Mouse (Mus musculus): ENCODE measurements around the gene Slfn8. TPM values are rescaled to one million over a fixed set of nuclear protein-coding genes. Genes with fewer than 3 reads are reported as not detected.
"Not testable (repeated sequence)": the region's sequence is repeated elsewhere in the genome, so short reads cannot be mapped to it uniquely, and the experiment has no call there.

Gene Slfn8
- total RNA-seq, 4 experiments from 2014 or later: 0.43 to 0.76 (median 0.67) TPM

DNA sequence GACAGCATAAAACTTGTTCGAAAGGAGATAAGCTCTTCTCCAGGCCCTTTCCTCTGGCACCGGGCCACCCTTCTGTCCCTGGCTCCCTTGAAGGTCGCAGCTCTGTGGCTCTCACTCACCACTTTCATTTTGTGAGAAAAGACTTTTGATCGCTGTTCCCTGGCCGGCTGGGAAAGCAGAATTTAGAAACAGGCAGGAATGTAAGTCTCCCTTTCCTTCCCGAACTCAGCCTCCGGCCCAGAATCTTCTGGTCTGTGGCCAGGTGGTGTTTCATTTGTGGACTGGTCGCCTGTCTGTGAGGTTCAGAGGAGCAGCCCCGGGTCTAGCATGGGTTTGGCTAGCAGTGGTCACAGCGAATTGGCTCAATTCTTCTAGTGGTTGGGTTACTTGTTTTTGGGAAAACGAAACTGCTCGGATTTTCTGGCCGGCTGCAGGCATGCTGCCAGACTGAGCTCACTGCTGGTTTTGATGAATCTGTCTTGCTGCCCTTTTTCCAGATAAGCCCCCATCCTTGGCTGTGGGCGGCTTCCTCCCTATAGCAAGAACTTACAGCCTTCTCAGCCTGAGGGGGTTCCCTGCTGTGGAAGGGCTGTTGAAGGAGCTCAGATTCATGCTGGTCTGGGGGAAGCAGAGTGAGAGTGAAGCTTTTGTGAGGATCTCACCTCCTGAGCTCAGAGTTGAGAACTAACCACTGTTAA lies 29.0 kb downstream of the Slfn8 start, which contains the start of gene Slfn9:
TSS of gene Slfn9 (minus strand) at position 362 of the 698 bp plus-strand sequence.
- DNase-seq (ENCODE audit: low spot score): peak; percentile 50

DNA sequence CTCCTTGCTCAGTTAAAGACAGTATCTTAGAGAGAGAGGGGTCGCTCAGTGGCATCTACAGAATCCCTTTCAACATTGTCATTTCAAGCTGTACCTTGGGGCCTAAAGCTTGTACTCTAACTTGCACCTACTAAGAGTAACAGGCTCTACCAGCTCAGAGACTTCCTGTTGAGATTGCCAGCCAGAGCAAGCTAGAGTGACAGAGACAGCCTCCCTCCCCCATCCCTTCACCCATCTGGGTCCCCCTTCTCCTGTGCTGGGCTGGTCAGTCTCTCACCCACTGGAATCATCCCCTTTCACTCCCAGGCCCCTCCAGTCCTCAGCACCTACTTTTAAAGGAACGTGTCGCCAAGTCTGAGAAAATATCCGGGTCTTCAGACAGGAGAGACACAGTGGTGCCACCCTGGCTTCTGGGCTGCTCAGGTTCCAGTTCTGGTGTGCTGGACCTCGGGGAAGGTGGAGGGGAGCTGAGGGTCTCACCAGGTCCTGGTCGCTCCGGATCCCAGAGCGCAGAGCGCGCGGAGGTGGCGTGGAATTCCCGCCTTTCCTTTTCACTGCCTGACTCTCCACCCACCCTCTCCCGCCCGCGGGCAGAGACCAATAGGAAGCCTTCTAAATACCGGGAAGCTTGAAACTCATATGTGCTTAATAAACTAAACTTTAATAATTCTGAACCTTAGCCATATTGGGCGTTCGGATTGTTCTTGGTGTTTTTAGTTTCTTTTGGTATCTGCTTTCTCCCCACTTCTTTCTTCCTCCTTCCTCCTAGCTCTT lies 29.8 kb downstream of the Slfn8 start:
- DNase-seq (ENCODE audit: low spot score): peak; percentile 32

DNA sequence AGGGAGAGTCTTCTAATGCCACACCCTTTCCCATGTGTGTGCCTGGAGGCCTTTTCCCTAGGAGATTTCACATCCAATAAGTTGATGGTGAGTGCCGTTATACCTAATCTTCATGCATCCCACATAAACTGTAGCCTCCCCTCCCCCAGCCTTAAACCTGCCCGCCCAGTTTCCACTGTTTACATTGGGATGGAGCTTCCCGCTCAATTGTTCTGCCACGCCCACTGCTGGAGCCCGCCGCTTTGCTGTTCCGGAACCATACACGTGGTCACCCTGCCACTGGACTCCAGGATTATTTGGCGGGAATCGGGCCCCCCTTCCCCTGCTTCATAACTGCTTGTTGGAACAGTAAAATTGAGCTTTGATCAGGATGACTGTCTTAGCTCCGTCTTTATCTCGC lies 31.3 kb downstream of the Slfn8 start:
- DNase-seq (ENCODE audit: low spot score): no peak

DNA sequence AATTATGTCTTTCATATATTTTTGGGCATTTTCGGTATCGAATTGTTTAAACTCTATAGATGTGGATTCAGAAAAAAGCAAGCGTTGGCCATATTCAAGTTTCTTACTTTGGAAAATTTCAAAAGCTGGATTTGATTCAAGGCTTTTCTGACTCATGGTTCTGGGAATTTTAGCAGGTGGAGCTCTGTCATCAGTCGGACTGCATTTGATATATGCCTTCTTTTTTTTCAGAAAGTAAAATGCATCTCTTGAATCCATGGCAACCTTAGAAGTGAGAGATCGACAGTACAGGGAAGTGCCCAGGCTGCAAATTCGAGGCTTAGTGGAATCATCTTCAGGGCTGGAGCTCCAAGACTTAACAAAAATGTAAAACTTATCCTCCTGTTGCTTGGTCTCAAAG lies 33.0 kb downstream of the Slfn8 start:
- no peak for DNase-seq (ENCODE audit: low spot score)

DNA sequence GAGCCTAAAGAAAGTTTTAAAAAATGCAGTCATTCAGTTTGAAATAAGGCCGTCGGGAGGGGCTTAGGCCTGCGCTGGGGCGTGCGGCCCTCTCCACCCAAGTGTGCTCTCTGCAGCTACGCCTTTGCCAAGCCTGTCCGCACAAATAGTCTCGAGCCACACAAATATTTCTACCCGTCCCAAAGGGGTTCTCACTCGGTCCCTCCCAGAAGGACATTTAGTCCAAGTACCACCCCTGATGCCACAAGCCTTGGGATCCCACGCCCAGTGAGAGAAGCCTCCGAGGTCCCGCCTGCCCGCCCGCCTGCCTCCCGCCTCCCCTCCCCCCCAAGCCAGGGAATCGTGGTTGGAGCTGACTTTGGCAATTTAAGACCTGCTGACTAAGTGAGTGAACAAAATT lies 37.4 kb downstream of the Slfn8 start:
- no peak for DNase-seq (ENCODE audit: low spot score)

DNA sequence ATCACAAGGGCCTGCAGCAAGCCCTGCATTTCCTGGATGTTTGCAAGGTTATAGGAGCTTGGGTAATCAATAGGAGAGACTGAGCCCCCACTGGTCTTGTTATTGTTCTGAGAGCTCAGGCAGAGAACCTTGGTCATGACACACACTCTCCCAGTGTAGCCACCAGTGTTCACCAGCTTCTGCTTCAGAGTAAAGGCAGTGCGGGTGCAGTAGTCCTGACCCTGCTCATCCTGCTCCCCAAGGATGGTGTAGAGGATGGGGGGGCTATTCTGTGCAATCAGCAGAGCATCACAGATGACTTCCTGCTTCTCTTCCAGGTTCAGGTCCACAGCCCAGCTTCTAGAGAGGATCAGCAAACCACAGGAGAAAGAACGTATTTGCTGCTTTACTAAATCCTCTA lies 38.2 kb downstream of the Slfn8 start:
- not testable (repeated sequence) for DNase-seq (ENCODE audit: low spot score)

DNA sequence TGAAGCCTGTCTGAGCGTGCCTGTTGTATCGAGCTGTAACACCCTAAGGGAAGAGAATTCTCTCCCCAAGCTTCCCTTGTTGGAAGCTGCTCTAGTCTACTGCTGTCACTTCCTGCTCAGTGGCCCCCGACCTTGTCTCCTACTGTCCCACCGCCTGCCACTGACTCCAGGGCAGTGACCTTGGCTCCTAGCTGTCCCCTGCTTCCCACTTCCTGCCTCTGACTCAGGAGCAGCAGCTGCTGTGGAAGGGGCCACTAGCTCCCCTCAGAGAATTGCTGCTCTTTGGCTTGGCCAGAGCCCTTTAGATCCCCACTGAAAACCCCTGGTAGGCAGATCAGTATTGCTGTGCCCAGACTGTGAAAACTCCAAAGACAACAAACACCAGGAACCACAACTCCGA lies 46.7 kb downstream of the Slfn8 start:
- no peak for DNase-seq (ENCODE audit: low spot score)

DNA sequence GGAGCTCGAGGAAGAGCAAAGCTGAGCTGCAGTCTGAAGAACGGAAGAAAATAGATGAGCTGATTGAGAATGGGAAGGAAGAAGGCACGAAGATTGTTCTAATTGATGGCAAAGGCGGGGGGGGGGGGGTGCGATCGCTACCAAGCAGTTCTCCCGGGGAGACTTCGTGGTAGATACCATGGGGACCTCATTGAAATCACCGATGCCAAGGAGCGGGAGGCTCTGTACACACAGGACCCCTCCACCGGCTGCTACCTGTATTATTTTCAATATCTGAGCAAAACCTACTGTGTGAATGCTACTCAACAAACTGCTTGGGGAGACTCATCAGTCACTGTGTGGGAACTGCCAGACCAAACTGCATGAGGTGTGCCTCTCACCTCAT lies 49.0 kb downstream of the Slfn8 start:
- no peak for DNase-seq (ENCODE audit: low spot score)

DNA sequence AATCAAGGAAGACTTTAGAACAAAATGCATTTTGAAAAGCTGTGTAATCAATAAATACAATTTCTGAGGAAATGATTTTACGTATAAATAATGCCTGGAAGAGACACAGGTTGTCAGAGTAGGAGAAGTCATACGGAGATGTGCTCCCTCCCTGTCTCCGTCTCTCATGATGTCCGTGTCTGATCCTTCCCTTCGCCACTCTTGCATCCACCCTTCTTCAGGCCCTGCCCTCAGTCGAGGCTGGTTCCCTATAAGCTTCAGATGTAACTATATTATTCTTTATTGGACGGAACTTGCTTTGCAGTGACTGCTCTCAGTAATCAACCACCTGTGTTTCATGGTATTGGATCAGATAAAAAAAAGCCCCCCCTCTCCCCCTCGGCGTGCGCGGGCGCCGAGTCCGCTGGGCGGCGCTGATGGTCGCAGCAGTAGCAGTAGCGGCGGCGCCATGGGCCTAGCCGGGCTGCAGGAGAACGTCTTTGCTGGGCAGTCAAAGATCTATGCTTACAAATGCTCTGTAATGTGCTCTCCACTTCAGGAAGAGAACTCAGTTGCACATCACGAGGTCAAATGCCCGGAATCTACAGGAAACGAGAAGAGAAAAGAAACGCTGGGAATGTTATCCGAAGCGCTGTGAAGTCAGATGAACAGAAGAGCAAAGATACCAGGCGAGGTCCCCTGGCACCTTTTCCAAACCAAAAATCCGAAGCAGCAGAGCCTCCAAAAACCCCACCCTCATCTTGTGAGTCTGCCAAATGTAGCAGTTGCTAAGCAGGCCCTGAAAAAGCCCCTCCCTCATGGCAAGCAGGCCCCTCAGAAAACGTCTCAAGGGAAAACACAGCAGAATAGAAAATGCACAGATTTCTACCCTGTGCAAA lies 49.7 kb downstream of the Slfn8 start:
- DNase-seq (ENCODE audit: low spot score): no peak

DNA sequence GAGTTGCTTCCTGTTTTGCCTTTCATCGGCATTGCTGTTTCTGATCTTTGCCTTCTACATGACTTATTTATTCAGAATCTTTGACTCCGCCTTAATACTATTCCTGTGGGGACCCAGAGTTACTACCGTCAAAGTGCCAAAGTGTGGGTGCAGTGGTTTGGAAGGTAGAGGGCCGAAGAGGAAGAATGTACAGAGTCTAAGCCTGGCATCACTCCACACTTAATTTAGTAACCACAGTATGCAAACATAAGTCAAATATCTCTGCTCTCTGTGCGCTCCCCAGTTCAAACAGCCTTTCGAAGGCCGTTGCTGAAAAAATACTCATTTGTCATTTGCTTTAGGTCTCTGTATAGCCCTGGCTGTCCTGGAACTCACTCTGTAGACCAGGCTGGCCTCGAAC lies 58.4 kb downstream of the Slfn8 start:
- DNase-seq (ENCODE audit: low spot score): no peak

DNA sequence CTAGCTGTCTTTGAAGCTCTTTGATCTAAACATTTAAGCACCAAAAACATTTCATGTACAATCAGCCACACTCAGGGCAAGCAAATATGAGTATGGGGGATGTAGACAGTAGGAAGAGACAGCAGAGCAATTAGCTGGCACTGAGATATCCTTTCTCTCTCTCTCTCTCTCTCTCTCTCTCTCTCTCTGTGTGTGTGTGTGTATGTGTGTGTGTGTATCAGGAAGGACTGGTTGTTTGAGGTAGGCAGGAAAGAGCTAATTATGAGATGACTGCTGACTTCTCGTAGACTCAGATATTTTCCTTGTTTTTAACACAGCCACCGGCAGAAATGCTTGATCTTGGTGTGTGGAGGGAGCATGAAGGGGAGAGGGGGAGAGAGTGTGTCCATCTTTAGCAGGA lies 58.9 kb downstream of the Slfn8 start:
- no peak for DNase-seq (ENCODE audit: low spot score)

DNA sequence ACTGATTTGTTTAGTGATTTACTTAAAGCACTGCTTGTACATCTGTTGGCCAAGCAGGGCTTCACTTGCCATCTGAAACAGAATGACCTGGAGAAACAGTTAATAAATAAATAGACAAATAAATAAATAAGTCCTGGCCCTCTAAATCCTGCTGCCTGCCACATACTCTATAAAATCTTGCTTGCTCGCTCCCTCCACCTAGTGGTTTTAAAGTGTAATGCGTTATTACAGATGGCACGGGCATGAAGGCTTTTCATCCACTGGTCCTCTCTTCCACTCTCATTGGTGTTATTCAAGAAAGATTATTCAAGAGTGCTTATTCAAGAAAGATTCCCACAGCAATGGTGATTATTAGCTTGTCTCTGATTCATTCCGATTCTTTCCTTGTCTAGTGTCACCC lies 61.0 kb downstream of the Slfn8 start:
- DNase-seq (ENCODE audit: low spot score): peak; percentile 75

DNA sequence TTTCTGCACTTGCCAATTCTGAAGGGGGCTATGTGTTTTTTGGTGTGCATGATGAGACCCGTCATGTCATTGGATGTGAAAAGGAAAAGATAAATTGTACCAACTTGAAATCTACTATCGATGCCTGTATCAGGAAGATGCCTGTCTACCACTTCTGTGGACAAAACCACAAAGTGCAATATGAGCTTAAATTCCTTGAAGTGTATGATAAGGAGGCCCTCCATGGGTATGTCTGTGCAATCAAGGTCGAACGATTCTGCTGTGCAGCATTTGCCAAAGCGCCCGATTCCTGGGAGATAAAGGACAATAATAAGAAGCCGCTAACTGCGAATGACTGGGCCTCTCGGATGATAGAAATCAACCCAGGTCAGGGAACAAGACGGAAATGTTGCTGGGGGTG lies 63.7 kb downstream of the Slfn8 start:
- no peak for DNase-seq (ENCODE audit: low spot score)

DNA sequence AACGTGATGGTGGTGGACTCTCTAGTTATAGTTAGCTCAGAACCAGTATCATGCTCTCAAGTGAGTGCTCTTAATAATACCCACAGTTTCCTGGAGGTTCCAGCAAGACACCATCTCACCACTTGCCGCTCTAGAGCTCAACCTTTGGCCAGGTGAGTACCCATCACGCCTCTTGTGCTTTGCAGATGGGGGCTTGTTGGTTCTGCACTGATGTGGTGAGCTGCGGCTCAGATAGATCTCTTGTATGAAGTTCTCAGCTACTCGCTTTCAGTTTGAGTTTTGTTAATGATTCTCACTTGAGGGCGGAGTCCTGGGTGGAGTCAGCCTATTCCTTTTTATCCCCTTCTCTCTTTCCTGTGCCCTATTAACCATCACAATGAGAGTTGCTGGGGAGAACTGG lies 66.0 kb downstream of the Slfn8 start:
- no peak for DNase-seq (ENCODE audit: low spot score)

DNA sequence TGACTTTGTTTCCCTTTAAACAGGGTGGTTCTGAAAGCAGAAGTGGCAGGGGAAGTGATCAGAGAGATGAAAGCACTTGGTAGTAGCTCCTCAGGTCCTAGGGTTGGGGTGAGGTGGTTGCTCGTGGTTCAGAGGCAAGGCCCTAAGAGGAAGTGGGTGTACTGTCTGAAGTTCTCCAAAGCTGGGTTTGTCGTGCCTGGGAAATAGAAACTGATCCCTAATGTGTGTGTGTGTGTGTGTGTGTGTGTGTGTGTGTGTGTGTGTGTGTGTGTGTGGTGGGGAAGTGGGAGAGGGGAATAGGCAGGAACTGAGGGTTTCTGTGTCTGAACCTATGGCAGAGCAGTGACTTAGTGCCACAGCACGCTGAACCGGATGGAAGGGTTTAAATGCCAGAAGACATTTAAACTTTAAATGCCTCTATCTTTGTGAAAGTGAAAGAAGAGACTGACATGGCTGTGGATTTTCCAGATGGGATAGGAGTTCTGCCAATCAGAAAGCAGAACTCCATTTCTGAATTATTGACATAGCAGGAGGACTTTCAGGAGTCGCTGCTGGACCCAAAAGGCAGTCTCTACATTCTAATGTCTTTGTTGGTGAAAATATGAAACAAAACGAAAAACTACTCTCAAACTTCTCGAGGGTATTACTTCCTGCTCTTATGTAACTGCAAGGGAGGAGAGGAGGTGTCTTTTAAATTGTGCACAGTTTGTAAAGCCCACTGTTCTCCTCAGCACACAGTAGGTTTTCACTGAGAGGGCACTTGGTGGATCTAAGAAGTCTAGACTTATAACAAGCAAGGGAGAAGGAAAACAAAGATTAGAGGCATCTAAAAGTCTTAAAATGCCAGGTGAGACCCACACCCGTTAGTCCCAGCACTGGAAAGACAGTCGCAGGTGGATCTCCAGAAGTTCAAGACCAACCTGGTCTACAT lies 67.7 kb downstream of the Slfn8 start:
- DNase-seq (ENCODE audit: low spot score): no peak

Small RNA genes lying within 50 kb of the gene (microRNA-seq; reads per million reads assigned to microRNA genes)
- gene Gm27598 (not detected), gene Mir7679 (not detected)

Other genes with a start within 250 kb of the Slfn8 start
- 10 to 100 TPM; 13.7 to 16.8 (median 16.6) TPM for gene Lig3, start 239.7 kb downstream of the Slfn8 start, total RNA-seq (2022)
- gene Rffl, start 149.6 kb downstream of the Slfn8 start, total RNA-seq (2022): 1 to 10 TPM; 3.8 to 4.7 (median 4.7) TPM
- 10 to 100 TPM in 2 of 4 experiments, 1 to 10 TPM in 2; 7.8 to 10.9 (median 9.9) TPM for gene Rad51d, start 130.2 kb downstream of the Slfn8 start, total RNA-seq (2022)
- gene Fndc8, start 128.7 kb downstream of the Slfn8 start, total RNA-seq (2022): not detected
- 10 to 100 TPM in 2 of 4 experiments, 1 to 10 TPM in 2; 7.0 to 13.0 (median 9.7) TPM for gene Nle1, start 112.4 kb downstream of the Slfn8 start, total RNA-seq (2022)
- 100 to 1,000 TPM; 170 to 223 (median 177) TPM for gene Unc45b, start 110.3 kb downstream of the Slfn8 start, total RNA-seq (2022)
- gene Slfn5, start 69.5 kb downstream of the Slfn8 start, total RNA-seq (2022): 10 to 100 TPM; 43.9 to 65.9 (median 55.1) TPM
- gene Slfn9, start 29.0 kb downstream of the Slfn8 start, total RNA-seq (2022): under 1 TPM; 0.56 to 0.72 (median 0.62) TPM
- gene Slfn2, start 44.3 kb upstream of the Slfn8 start, total RNA-seq (2022): 1 to 10 TPM; 1.8 to 4.6 (median 2.3) TPM
- under 1 TPM in 3 of 4 experiments, not detected in 1; 0.12 to 0.66 (median 0.14) TPM for gene Slfn1, start 96.0 kb upstream of the Slfn8 start, total RNA-seq (2022)
- under 1 TPM; 0.08 to 0.72 (median 0.09) TPM for gene Slfn4, start 154.4 kb upstream of the Slfn8 start, total RNA-seq (2022)
- gene Slfn3, start 170.5 kb upstream of the Slfn8 start, total RNA-seq (2022): 1 to 10 TPM; 1.9 to 2.8 (median 2.2) TPM

Measured in heart, adult 8-10 months (tissue).